ENCODE assay signal across 8 mouse cellular contexts in genomic region chr9:41734925-41735447, GRCm38 (mm10).
DNase-seq lines count a peak whose midpoint lies in the region; ATAC-seq and TF ChIP-seq lines count a peak whose summit lies in the region.

No protein-coding gene starts in this region.

- H3K36me3 ChIP-seq in heart, embryonic 14.5 days (ENCODE audit: control insufficient read depth, insufficient read depth, low read length), result no peaks in the 10 kb centered on the region
- H3K36me3 ChIP-seq in heart, postnatal 0 days (replicated peaks; ENCODE audit: control insufficient read depth, insufficient read depth, low read length), result no peaks in the 10 kb centered on the region
- no peaks in the 10 kb centered on the region for H3K36me3 ChIP-seq in midbrain, embryonic 11.5 days (ENCODE audit: control insufficient read depth, insufficient read depth, low read length)

- peak overlapping the region in 1 of 2 experiments; percentile 38; a peak in 1 of 4 replicates for H3K4me3 ChIP-seq in heart, embryonic 14.5 days (ENCODE audit: control insufficient read depth in 1 of 2, insufficient read depth in 1 of 2, low read depth in 1 of 2, low read length in 2 of 2)
- H3K4me3 ChIP-seq in heart, postnatal 0 days (ENCODE audit: low read depth, low read length), result peak overlapping the region; percentile 49
- peak overlapping the region; percentile 26 for H3K4me3 ChIP-seq in midbrain, embryonic 11.5 days (ENCODE audit: low read depth, low read length)

- H3K4me1 ChIP-seq in heart, embryonic 14.5 days (ENCODE audit: control insufficient read depth in 2 of 2, insufficient read depth in 2 of 2, low read length in 2 of 2), result peaks cover 10 to 15% of the 10 kb centered on the region in 2 experiments; a peak in 3 of 4 replicates
- 0 out of 2 replicates have a peak, but pooled peaks cover 9% of the 10 kb centered on the region for H3K4me1 ChIP-seq in heart, postnatal 0 days (ENCODE audit: control insufficient read depth, insufficient read depth)
- H3K4me1 ChIP-seq in midbrain, embryonic 11.5 days (ENCODE audit: control insufficient read depth, insufficient read depth, low read length), result peaks cover 21% of the 10 kb centered on the region

- no peaks in the 10 kb centered on the region for H3K27me3 ChIP-seq in heart, embryonic 14.5 days (ENCODE audit: control insufficient read depth, insufficient read depth, low read length)
- no peaks in the 10 kb centered on the region for H3K27me3 ChIP-seq in heart, postnatal 0 days (ENCODE audit: control insufficient read depth, insufficient read depth, low read length)
- H3K27me3 ChIP-seq in midbrain, embryonic 11.5 days (ENCODE audit: control insufficient read depth, insufficient read depth, low read length), result no peaks in the 10 kb centered on the region

- H3K9ac ChIP-seq in heart, embryonic 14.5 days (ENCODE audit: low read length), result peak overlapping the region; percentile 71
- peak overlapping the region; percentile 52; the same call in 1 of the 2 replicates for H3K9ac ChIP-seq in heart, postnatal 0 days (replicated peaks; ENCODE audit: low read depth, low read length)
- peak overlapping the region; percentile 68 for H3K9ac ChIP-seq in midbrain, embryonic 11.5 days (ENCODE audit: low read length)

- DNase-seq in heart, adult 18-20 months, result no peak
- peak; percentile 52 for DNase-seq in WW6 (ENCODE audit: low read depth, low spot score)
- DNase-seq in heart, postnatal 0 days (ENCODE audit: low spot score), result no peak
- peak; percentile 88 for DNase-seq in midbrain, embryonic 11.5 days (ENCODE audit: low spot score, missing footprints)
- no peak for DNase-seq in spleen, postnatal 36 days (ENCODE audit: low spot score in 2 of 2)
- no peak for DNase-seq in spleen, adult 18-20 months

- H3K27ac ChIP-seq in heart, embryonic 14.5 days (replicated peaks in 1 of 2; ENCODE audit: control insufficient read depth in 1 of 2, insufficient read depth in 1 of 2, low read depth in 2 of 2, low read length in 2 of 2), result peak overlapping the region; percentile 78 to 90
- peak overlapping the region; percentile 64 for H3K27ac ChIP-seq in heart, postnatal 0 days (ENCODE audit: low read depth)
- peak overlapping the region; percentile 98 for H3K27ac ChIP-seq in midbrain, embryonic 11.5 days (ENCODE audit: low read depth, low read length)

- no peaks in the 10 kb centered on the region for H3K9me3 ChIP-seq in heart, embryonic 14.5 days (ENCODE audit: control insufficient read depth, low read length)
- no peaks in the 10 kb centered on the region for H3K9me3 ChIP-seq in heart, postnatal 0 days (replicated peaks; ENCODE audit: control insufficient read depth, low read length)
- no peaks in the 10 kb centered on the region; the same call in 1 of the 2 replicates for H3K9me3 ChIP-seq in midbrain, embryonic 11.5 days (ENCODE audit: control insufficient read depth, low read length)

- ATAC-seq in heart, embryonic 14.5 days (ENCODE audit: insufficient number of reproducible peaks, insufficient read depth, low FRiP score, low read depth), result no peak
- ATAC-seq in heart, postnatal 0 days (ENCODE audit: insufficient read depth, low read depth), result no peak
- no peak for ATAC-seq in midbrain, embryonic 11.5 days (ENCODE audit: low FRiP score)
- no peak for ATAC-seq in erythroid progenitor cell, adult 5-6 weeks (replicated peaks; ENCODE audit: low FRiP score, poor library complexity, severe bottlenecking)

- peak overlapping the region; percentile 81 for H3K4me2 ChIP-seq in heart, embryonic 14.5 days (ENCODE audit: low read length)
- H3K4me2 ChIP-seq in heart, postnatal 0 days (ENCODE audit: low read depth, low read length), result peak overlapping the region; percentile 83
- peak overlapping the region; percentile 59 for H3K4me2 ChIP-seq in midbrain, embryonic 11.5 days

- TF ChIP-seq EP300 in heart, postnatal 0 days (IDR thresholded peaks at IDR 0.05; ENCODE audit: low read depth), result no peak

- no peak for TF ChIP-seq CTCF in heart, postnatal 0 days (IDR thresholded peaks at IDR 0.05; ENCODE audit: low read depth)

- 21% methylated on average over 8 of the region's 8 CpGs for WGBS in heart, embryonic 14.5 days
- 31% methylated on average over 8 of the region's 8 CpGs for WGBS in heart, postnatal 0 days
- WGBS in midbrain, embryonic 11.5 days, result 12% methylated on average over 8 of the region's 8 CpGs

Comparison
In these comparisons a context has a peak if more than half of its experiments do, and no peak if none do; other contexts are left out.
1. DNase-seq: peak in WW6 (single experiment) and midbrain, embryonic 11.5 days (single experiment); none in heart, adult 18-20 months (0 of 2), heart, postnatal 0 days (single experiment), spleen, postnatal 36 days (0 of 2) and spleen, adult 18-20 months (0 of 2).
2. Peak in every context shown above with its lines, with median percentiles within 50 percentile points of each other: H3K27ac ChIP-seq, H3K4me2 ChIP-seq and H3K9ac ChIP-seq.